Mouse (Mus musculus) megakaryocyte, embryonic 14.5 days (primary cell): Measurements from ENCODE around the gene Pgc.

Source experiments
- FLI1 ChIP-seq: IDR thresholded peaks from 2 replicates; pipeline ENCODE4 v1.6.1; 2012; ENCODE audit warnings: low read length, inconsistent platforms, mixed read lengths
- GATA1 ChIP-seq: IDR thresholded peaks from 3 replicates; pipeline ENCODE4 v1.6.1; 2012; ENCODE audit warnings: mixed read lengths, low read length, inconsistent platforms, borderline replicate concordance

DNA sequence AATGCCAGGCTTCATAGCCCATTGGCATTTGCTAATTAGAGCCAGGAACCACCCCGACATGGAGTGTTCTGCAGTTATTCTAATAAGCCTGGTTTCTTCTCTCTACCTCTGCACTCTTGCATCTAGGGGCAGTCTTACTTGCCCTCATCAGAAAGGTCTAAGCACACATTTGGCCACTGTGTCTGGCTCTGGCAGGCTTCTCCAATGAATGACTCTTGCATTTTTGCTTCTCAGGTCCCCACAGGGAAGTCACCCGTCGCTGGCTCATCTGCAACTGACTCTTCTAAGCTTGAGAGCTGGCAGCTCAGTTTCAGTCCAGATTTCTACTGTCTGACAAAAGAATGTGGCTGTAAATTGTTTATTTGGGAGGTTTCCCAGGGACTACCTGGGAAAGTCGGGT lies 39.3 kb downstream of the Pgc start:
- TF ChIP-seq GATA1 (no peak), FLI1 (no peak)
